Mouse (Mus musculus): ENCODE data around the gene Thap2. TPM values are rescaled to one million over a fixed set of nuclear protein-coding genes. Genes with fewer than 3 reads are reported as not detected.

Gene Thap2
- total and polyA plus RNA-seq, 3 experiments, result 5.8 to 5.9 TPM; not detected in 1

GRCm38 (mm10) chr10:115321317-115322035 is 62.8 kb downstream of the Thap2 start:
- peak; percentile 11 for DNase-seq (ENCODE audit: low read depth, low spot score)
- H3K9ac ChIP-seq (ENCODE audit: control insufficient read depth, low read depth, low read length, poor library complexity, severe bottlenecking), result no peak overlapping the region
- no peaks in the 10 kb centered on the region for H3K9me3 ChIP-seq (replicated peaks; ENCODE audit: insufficient read depth, low read length)
- peaks cover 0 to under 1% of the 10 kb centered on the region in 2 experiments; a peak in 1 of 4 replicates for H3K4me1 ChIP-seq (ENCODE audit: control insufficient read depth in 1 of 2, insufficient read depth in 2 of 2, low read length in 2 of 2)
- H3K27me3 ChIP-seq (ENCODE audit: control insufficient read depth in 1 of 2, insufficient read depth in 2 of 2, low read length in 2 of 2), result no peaks in the 10 kb centered on the region
- peaks cover 0 to 2% of the 10 kb centered on the region in 2 experiments; a peak in 2 of 4 replicates for H3K36me3 ChIP-seq (ENCODE audit: control insufficient read depth in 1 of 2, insufficient read depth in 2 of 2, low read length in 2 of 2)
- H3K79me2 ChIP-seq (ENCODE audit: control insufficient read depth, insufficient read depth, low read length, poor library complexity), result no peaks in the 10 kb centered on the region
- no peak overlapping the region for H3K27ac ChIP-seq (ENCODE audit: control insufficient read depth, low read depth, low read length)
- no peak overlapping the region for H3K4me3 ChIP-seq (ENCODE audit: control insufficient read depth in 1 of 2, insufficient read depth in 1 of 2, low read depth in 2 of 2, low read length in 2 of 2)
- no peak for TF ChIP-seq POLR2AphosphoS2 (IDR thresholded peaks at IDR 0.05; ENCODE audit: low read length)
- TF ChIP-seq CHD2 (IDR thresholded peaks at IDR 0.05; ENCODE audit: low read length), result no peak
- no peak for TF ChIP-seq KAT2A (conservative IDR thresholded peaks at IDR 0.05; ENCODE audit: low read depth, low read length)
- TF ChIP-seq JUND (IDR thresholded peaks at IDR 0.05; ENCODE audit: low read depth, low read length), result no peak
- TF ChIP-seq NELFE (IDR thresholded peaks at IDR 0.05; ENCODE audit: low read depth, low read length), result no peak
- no peak for TF ChIP-seq GABPA (IDR thresholded peaks at IDR 0.05; ENCODE audit: low read depth, low read length)
- no peak for TF ChIP-seq TCF12 (IDR thresholded peaks at IDR 0.05; ENCODE audit: low read depth, low read length)
- TF ChIP-seq USF2 (IDR thresholded peaks at IDR 0.05; ENCODE audit: borderline replicate concordance in 1 of 2, insufficient read depth in 1 of 2, low read depth in 1 of 2, low read length in 2 of 2), result no peak
- TF ChIP-seq ETS1 (IDR thresholded peaks at IDR 0.05; ENCODE audit: low read depth, low read length), result no peak
- TF ChIP-seq GATA1 (IDR thresholded peaks at IDR 0.05; ENCODE audit: low read depth, low read length), result no peak
- TF ChIP-seq ZNF384 (IDR thresholded peaks at IDR 0.05; ENCODE audit: low read depth, low read length), result no peak
- no peak for TF ChIP-seq RAD21 (IDR thresholded peaks at IDR 0.05; ENCODE audit: low read depth, low read length)
- no peak for TF ChIP-seq SIN3A (IDR thresholded peaks at IDR 0.05; ENCODE audit: low read length)
- no peak for TF ChIP-seq MAZ (IDR thresholded peaks at IDR 0.05; ENCODE audit: low read depth, low read length)
- TF ChIP-seq EP300 (IDR thresholded peaks at IDR 0.05; ENCODE audit: low read depth in 1 of 2, low read length in 2 of 2), result no peak
- TF ChIP-seq CHD1 (IDR thresholded peaks at IDR 0.05; ENCODE audit: low read depth, low read length), result no peak

Other genes with a start within 250 kb of the Thap2 start
- gene Tph2, start 199.4 kb downstream of the Thap2 start, total RNA-seq (2012; rRNA removed), result not detected in 2 replicates
- gene Tph2, start 199.4 kb downstream of the Thap2 start, polyA plus RNA-seq (2012; ENCODE audit: insufficient read depth in 1 of 2, insufficient read length in 2 of 2, low read depth in 1 of 2, low replicate concordance in 2 of 2, missing spikeins in 1 of 2), result not detected
- gene Tbc1d15, start 133.0 kb downstream of the Thap2 start, total RNA-seq (2012; rRNA removed), result 9.4 and 13.4 TPM in 2 replicates
- 10 to 100 TPM in 1 of 2 experiments, not detected in 1; 46.4 TPM for gene Tbc1d15, start 133.0 kb downstream of the Thap2 start, polyA plus RNA-seq (2012; ENCODE audit: insufficient read depth in 1 of 2, insufficient read length in 2 of 2, low read depth in 1 of 2, low replicate concordance in 2 of 2, missing spikeins in 1 of 2)
- gene Rab21, start 68.8 kb downstream of the Thap2 start, total RNA-seq (2012; rRNA removed), result 12.9 and 15.5 TPM in 2 replicates
- gene Rab21, start 68.8 kb downstream of the Thap2 start, polyA plus RNA-seq (2012; ENCODE audit: insufficient read depth in 1 of 2, insufficient read length in 2 of 2, low read depth in 1 of 2, low replicate concordance in 2 of 2, missing spikeins in 1 of 2), result 10 to 100 TPM; 20.9 to 31.5 TPM
- 10.7 and 12.1 TPM in 2 replicates for gene Tmem19, start 21.9 kb downstream of the Thap2 start, total RNA-seq (2012; rRNA removed)
- 10 to 100 TPM in 1 of 2 experiments, not detected in 1; 16.6 TPM for gene Tmem19, start 21.9 kb downstream of the Thap2 start, polyA plus RNA-seq (2012; ENCODE audit: insufficient read depth in 1 of 2, insufficient read length in 2 of 2, low read depth in 1 of 2, low replicate concordance in 2 of 2, missing spikeins in 1 of 2)
- 14.4 and 16.7 TPM in 2 replicates for gene Zfc3h1, start 516 bp upstream of the Thap2 start, total RNA-seq (2012; rRNA removed)
- gene Zfc3h1, start 516 bp upstream of the Thap2 start, polyA plus RNA-seq (2012; ENCODE audit: insufficient read depth in 1 of 2, insufficient read length in 2 of 2, low read depth in 1 of 2, low replicate concordance in 2 of 2, missing spikeins in 1 of 2), result 10 to 100 TPM in 1 of 2 experiments, not detected in 1; 28.7 TPM
- 0.15 TPM in 1 of 2 replicates, not detected in the other for gene A930009A15Rik, start 185.5 kb upstream of the Thap2 start, total RNA-seq (2012; rRNA removed)
- not detected for gene A930009A15Rik, start 185.5 kb upstream of the Thap2 start, polyA plus RNA-seq (2012; ENCODE audit: insufficient read depth in 1 of 2, insufficient read length in 2 of 2, low read depth in 1 of 2, low replicate concordance in 2 of 2, missing spikeins in 1 of 2)
- not detected in 2 replicates for gene Lgr5, start 203.3 kb upstream of the Thap2 start, total RNA-seq (2012; rRNA removed)
- gene Lgr5, start 203.3 kb upstream of the Thap2 start, polyA plus RNA-seq (2012; ENCODE audit: insufficient read depth in 1 of 2, insufficient read length in 2 of 2, low read depth in 1 of 2, low replicate concordance in 2 of 2, missing spikeins in 1 of 2), result not detected